Mouse (Mus musculus): ENCODE measurements around the gene Lsm3.

The Lsm3 gene

DNA sequence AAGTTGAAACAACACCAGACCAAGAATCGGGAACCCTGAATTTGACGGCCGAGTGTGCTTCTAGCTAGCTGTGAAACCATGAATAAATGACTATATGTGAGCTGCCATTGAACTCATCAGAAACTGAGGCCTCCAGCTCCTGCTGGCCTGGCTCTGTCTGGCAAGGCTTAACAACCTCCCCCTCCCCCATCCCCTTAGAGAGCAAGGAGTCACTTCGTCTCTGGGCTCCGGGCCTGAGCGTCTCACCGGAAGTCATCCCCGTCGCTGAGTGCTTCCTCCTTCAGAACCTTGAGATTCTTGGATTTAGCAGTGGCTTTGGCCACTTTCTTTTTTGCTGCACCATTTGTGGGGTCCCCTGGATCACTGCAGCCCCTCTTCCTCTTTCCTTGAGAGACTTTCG lies 5.5 kb upstream of the Lsm3 start:
- no peak for DNase-seq (ENCODE audit: low spot score)

DNA sequence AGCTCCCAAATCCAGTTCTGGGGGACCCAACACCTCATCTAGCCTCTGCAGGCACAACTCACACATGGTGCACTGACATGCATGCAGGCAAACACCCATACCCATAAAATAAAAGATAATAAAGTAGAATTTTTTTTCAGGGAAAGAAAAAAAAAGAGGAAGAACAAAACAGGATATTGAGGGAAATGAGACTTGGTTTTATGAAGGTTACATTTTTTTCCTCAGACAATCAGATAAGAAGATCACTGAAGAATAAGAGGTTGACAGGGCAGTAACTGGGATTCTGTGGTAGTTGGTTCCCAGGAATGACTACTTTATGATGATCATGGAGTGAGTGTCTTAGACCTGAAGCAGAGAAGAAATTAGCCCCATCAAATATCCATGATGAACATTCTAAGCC lies 1.6 kb upstream of the Lsm3 start:
- DNase-seq (ENCODE audit: low spot score), result no peak

DNA sequence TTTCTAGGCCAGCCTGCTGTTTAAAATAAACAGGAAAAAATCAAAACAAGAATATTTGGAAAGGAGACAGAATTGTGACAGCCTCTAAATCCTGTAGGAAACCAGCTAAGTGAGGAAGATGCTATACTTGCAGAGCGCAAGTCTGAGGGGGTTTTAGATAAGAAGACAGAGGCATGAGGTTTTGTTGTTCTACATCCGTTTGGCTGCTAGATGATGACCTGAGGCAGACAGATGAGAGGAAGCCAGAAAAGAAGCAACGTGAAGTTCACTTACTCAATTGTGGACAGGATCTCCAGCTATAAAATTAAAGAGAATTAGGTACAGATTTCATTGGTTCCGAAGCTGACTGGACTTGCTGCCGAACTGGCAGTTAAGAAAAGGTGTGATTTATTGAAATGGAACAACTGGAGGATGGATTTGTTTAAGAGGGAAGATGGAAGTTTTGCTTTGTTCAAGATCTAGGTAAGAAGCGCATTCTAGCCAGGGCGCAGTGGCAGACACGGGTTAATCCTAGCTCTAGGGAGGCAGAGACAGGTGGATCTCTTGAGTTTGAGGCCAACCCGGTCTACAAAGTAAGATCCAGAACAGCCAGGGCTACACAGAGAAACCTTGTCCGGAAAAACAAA lies 878 bp upstream of the Lsm3 start:
- DNase-seq (ENCODE audit: low spot score), result no peak

DNA sequence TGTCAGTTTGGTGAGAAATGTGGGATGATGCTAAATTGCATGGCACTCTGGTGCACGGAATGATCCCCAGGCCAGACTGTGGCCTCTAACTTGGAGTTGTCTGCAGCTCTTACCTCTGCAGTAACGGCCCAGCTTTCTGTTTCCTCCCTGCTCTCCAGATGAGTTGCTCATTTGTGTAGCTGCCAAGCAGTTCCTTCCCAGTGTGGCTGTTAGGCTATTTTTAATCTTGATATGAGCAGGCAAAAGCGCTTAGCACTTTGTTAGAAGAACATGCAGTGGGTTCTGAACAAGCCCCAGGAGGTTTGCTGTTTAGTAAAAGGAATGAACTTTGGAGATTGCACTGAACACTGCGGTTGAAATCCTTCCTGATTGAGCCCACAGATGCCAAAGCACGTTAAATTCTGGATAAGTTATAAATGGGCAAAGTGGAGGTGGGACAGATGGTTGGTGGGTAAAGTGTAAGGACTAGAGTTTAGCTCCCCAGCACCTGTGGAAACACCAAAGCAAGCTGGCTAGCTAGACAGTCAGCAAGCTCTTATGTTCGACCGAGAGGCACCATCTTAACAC lies 2.8 kb downstream of the Lsm3 start:
- DNase-seq (ENCODE audit: low spot score), result peak; percentile 48

DNA sequence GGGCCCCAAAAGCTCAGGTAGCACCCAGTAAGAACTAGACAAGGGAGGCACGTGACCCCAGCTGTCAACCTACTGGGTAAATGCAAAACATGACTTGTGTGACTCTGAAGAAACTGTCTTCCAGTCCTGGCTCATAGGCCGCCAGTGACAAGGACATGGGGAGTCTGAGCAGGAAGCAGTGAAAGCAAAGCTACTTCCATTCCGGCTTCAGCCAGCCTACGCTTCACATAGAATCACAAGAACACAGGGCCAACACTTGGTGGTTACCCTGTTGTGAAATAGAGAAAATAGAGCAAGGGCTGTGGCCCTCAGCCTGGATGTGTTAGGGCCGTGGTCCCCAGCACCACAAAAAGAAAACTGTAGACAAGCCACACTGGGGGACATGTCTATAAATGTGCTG lies 7.1 kb downstream of the Lsm3 start:
- no peak for DNase-seq (ENCODE audit: low spot score)

DNA sequence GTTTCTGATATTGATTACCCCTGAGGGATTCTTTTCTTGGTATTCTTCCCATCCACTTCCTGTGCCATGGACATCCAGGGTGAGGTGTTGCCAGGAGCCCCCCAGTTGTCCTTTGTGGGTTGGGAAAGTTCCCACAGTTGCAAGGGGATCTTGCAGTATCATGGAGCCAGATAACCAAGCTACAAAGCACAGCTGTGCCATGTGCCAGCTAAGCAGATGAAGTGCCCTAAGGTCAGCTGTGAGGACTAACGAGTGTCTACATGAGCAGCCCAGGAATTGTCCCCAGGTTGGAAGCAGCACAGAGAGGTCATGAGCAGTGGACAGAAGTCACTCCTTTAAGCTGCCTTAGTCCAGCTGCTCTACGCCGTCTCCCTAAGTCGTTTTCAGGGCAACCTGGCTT lies 9.8 kb downstream of the Lsm3 start:
- no peak for DNase-seq (ENCODE audit: low spot score)

DNA sequence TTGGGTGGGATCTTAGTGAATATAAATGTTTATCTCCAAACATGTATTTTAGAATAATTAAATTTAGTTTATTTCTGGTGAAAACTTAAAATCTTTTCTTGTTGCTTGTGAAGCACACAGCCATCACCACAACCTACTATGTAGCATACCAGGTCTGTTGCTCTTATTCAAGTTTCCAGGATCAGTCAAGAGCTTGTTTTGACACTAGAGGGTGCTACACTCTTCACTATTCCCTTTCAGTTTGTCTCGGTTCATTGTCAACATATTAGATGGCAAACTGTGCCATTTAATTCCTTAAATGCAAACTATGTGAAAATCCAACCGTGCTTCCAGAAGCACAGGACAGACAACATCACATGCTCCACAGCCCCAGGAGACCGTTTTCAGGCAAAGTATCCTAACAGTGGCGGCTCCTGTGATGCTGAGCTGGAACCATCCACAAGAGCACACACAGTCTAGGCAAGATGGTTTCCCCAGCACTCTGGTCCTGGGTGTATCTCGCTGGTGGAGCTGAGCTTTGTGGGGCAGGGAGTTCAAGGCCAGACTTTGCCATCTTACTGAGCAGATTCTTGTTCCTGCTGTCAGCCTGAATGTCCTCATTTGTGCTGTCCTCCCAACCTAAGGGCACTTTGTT lies 11.6 kb downstream of the Lsm3 start:
- DNase-seq (ENCODE audit: low spot score), result peak; percentile 72

DNA sequence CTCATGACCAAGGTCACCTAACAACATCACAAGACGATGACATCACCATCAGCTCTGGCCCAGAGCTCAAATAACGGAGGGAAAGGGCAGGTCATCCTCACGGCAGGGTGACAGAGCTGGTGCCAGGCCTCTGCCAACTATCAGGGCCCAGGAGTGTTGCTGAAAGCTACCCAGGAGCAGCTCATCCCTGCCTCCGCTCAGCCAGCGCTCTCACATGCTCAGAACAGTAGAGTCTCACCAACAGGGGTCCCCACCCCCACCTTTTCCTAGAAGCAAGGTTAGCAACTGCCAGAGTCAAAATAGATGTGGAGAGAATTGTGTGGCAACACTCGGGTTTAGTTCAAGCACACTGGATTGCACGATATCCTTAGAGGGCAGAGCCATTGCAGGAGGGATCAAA lies 12.5 kb downstream of the Lsm3 start:
- peak; percentile 30 for DNase-seq (ENCODE audit: low spot score)

DNA sequence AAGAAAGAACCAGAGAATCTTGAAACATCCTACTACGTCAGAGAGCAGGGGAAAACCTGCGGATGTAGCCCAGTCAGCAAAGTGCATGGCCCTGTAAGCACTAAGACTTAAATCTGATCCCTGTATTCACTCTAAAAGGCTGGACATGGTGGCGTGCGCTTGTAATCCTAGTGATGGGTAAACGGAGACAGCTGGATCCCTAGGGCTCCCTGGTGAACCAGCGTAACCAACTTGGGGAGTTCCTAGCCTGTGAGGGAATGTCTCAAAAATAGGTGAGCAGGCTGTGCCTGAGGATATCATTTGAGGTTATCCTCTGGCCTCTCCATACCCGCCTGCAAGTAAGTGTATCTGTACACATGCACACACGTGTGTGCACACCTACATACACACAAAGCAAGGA lies 14.9 kb downstream of the Lsm3 start:
- no peak for DNase-seq (ENCODE audit: low spot score)

DNA sequence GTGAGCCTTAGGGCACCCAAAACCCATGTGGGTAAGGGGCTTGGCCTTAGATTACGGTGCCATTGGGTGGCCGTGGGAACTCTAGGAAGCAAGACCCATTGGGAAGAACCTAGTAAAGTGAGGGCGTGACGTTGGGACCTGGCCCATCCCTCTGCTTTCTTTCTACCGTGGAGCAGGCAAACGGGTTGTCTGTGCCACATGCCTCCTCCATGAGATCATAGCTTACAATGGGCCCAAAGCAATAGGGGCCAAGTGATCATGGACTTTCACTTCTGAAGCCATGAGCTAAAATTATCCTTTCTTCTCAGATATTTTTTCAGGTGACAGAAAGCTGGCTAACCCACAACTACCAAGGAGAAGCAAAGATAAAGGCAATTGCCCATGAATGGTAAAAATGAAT lies 15.5 kb downstream of the Lsm3 start:
- no peak for DNase-seq (ENCODE audit: low spot score)

DNA sequence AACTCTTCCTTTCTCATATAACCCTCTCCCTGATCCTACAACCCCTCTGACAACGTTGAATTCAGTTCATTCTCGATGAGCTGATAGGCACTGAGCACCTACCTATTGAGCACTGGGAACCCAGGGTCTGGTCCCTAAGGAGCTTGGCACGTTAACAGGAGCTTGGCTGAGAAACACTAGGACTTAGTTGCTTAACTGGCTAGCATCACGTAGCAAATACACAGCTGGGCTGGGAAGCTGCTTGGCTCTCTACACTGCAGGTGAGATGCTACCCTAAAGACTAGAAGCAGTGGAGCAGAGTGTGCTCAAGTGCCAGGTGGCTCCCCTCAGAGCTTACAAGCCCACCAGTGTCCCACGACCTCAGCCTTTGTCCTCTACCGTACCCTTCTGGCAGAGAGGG lies 16.9 kb downstream of the Lsm3 start:
- DNase-seq (ENCODE audit: low spot score), result no peak

DNA sequence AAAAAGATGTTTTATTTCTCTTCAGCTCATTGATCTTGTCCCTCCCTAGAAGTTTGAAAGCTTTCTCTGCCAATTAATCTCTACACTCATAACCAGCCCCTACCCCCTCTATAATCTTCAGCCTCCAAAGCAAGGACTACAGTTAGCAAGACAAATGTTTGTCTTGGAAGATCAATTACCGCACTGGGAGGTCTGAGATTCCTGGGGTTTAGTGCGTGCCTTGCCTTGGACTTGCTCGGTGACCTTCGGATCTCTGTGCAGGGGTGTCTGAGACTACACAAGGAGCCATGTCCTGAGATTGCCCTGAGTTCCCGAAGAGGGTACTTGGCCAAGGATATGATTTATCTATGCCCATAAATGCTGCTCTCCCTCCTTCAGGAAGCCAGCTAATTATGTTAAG lies 17.6 kb downstream of the Lsm3 start:
- DNase-seq (ENCODE audit: low spot score), result no peak

DNA sequence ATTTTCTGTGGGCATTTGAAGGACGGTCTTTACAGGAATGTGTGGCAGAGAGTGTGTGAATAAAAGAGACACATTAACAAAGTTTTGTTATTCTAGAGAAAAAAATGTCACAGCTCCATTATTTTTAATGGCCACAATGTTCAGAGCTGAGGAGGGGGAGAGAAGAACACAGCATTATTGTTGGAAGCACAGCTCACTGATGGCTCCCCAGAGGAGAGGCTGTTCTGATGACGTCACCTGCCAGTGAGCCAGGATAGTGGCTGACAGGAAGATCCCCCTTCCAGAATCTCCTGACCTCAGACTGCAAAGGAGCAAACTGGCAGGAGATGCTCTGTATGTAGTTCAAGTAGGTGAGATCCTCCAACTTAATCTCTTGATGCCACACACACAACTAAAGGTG lies 18.0 kb downstream of the Lsm3 start:
- DNase-seq (ENCODE audit: low spot score), result peak; percentile 39

DNA sequence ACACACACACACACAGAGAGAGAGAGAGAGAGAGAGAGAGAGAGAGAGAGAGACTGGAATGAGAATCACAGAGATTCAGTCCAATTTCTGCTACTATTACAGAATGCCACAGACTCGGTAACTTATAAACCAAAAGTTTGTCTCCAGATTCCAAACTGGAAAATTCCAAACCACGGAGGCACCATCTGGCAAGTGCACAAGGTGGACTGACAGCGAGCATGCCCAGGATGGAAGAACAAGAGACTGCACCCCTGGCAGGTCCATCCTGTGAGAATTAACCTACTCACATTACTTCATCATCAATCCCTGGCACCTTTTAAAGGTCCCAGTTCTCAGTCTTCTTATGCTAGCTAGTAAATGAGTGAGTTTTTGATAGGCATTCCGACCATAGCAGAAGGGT lies 18.5 kb downstream of the Lsm3 start:
- DNase-seq (ENCODE audit: low spot score), result no peak

DNA sequence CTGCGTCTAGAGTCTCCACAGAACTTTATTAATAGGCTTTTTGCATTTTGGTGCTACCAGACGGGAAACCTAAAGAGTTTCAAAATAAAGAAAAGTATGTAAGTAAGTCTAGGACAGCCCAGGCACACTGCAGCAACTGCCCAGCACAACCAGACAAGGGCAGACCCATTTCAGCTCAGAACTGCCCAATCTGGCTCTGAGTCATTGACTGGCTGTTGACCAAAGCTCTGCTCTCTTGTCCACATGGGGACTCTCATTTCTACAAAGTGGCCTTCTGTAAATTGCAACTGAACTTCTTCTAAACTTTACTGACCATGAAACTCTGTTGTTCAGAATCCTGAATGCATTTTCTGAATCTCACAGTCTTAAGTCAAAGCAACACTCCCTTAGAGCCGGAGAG lies 19.5 kb downstream of the Lsm3 start:
- DNase-seq (ENCODE audit: low spot score), result no peak

DNA sequence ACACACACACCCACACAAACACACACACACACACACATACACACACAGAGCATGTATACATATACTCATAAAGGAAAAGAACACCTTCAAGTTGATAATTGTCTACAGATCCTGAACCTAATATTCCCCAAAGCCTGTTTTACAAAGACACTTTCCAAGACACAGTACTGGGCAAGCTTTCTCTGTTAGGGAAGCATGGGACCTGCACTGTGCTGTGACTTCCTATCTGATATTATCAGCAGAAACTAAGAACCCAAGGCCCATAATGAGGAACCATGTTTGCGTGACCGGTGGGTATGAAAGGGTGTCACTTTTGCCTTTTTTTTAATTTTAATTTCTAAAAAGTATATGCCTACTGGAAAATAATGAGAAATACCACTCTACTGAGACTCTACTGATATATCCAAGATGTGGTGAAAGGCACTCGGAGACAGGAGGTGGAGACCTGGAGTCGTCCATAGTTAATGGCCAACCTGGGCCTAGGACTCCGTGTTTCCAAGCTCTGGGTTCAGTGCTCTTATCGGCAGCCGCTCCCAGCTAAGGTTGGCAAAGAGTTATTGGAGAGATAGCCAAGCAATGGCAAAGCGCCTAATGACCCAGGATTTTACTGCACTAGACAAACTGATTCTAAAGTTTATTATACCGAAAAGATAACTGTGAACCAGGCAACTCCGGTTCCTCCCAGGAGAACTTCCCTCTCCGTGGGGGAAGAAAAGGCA lies 20.5 kb downstream of the Lsm3 start:
- no peak for DNase-seq (ENCODE audit: low spot score)

DNA sequence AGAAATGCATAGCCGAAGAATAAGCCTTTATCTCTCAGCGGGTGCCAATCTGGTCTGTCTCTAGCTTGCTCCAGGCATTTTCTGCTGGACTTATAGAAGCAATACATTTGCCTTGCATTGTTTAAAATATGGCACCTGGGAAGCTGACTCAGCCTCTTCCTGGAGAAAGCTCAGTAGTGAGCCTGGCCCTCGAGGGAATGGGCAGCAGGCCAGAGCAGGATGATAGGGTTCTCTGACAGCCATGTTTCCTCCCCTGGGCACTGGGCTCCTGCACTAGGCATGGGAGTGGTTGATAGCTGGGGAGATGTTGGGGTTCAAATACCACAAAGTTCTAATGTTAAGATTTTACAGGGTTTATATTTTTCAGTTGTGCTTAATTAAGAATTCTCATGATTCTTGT lies 25.5 kb downstream of the Lsm3 start:
- DNase-seq (ENCODE audit: low spot score), result no peak

DNA sequence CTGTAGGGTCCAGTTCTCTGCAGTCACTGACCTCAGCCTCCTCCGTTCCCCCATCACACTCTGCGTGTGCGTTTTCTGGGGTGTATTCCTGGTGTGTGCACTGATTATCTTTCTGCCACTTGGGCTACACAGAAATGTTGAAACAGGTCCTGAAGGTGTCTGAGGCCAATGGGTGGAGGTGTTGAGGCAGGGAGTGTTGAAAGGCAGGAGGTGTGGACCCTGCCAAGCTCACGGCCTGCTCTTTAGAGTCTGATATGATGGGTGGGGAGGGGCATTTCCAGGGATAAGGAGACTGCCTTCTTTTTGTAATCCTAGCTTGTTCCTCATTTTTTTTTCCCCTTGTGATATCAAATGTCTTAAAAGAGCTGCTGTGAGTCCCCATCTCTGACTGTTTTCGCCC lies 27.3 kb downstream of the Lsm3 start:
- no peak for DNase-seq (ENCODE audit: low spot score)

DNA sequence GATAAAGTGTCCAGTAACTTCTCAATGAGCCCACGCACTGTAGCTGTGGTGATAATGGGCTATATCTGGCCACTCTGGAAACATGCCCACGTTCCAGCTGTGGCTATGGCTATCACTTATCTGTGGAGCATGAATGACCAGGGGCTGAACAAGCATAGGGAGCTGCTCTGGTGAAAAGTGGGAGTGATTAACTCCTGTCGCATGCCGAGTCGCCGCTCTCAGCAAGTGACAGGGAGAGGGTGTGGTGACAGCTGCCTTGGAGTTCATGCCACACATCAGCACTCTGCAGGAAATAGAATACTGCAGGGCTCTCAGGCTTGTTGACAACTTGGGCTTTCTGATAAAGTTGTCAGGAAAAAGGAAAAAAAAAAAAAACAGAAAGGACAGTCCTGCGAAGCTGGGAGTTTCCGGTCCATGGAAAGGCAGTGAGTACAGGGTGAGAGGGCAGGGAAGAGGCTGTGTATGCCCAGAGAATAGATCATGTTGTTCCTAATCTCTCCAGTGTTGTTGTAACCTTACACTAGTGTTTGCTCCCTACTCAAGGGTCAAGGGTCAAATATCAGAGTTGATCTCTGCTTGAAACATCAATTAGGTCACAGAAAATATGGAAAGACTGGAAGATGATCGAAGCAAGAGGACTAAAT lies 30.6 kb downstream of the Lsm3 start:
- no peak for DNase-seq (ENCODE audit: low spot score)

DNA sequence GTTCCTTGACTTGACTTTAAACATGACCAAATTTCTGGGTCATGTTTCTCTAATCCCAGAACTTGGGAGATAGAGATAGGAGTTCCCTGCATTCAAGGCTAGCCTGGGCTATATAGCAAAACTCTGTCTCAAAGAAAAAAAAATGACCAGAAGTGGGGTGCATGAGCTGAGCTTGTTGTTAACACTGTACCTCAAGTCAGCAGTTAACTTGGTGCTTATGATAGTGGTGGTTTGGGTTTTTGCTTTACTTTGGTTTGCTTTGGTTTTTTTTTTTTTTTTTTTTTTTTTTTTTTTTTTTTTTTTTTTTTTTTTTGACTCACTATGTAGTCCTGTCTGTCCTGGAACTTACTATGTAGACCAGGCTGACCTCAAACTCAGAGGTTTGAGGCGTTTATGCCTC lies 31.6 kb downstream of the Lsm3 start:
- no peak for DNase-seq (ENCODE audit: low spot score)

DNA sequence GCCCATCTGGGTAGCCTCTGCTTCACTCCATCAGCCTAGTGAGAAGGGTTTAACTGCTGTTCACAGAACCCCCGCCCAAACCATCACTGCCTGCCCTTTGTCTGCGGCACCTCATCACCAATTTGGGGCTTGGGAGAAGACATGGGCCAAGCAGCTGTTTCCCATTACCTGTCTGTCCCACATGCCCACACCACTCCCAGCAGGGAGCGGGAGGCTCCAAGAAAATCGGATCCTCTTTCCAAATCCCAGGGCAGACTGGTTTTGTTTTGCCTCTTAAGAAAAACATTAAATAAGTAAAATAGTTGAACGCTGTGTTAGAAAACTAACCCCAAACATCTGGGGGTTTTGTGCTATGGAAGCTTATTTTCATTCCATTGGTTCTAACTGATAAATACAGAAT lies 33.9 kb downstream of the Lsm3 start:
- no peak for DNase-seq (ENCODE audit: low spot score)

DNA sequence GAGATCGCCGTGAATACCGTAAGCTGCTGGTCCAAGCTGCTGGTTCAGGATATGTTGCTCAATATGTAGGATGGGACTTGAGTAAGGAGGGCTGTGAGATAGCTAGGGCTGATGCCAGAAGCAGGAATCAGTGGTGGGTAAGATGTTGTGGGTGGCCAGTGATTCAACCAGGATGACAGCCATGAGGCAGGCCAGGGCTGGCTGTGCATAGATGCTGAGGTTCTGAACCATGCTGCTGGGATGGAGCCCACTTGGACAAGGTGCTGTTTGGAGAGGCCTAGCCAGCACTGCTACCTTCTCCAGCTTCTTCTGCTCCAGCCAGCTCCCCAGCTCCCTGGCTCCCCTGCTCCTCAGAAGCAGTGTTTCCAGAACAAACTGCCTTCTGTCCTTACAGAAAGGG lies 35.9 kb downstream of the Lsm3 start:
- no peak for DNase-seq (ENCODE audit: low spot score)

DNA sequence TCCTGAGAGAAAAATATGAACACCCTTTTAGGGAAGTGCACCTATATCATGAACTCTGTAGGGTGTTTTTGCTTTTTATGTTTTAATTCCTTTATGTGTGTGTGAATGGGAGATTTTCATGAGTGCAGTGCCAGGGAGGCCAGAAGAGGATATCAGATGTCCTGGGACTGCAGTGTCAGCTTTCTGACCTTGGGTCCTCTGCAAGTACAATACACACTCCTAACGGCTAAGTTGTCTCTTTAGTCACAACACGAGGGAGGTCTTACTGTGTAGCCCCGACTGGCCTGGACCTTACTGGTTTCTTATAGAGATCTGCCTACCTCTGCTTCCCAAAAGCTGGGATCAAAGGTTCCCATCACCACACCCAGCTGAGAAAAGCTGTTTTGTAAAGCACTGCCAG lies 37.0 kb downstream of the Lsm3 start:
- no peak for DNase-seq (ENCODE audit: low spot score)
